Mouse (Mus musculus): ENCODE measurements around the gene Hip1.

GRCm38 (mm10) chr5:135496489-135496888 is 48.4 kb downstream of the Hip1 start:
- TF ChIP-seq POLR2AphosphoS2 (IDR thresholded peaks at IDR 0.05; ENCODE audit: low read length) (no peak), CHD2 (IDR thresholded peaks at IDR 0.05; ENCODE audit: low read length) (no peak), RCOR1 (IDR thresholded peaks at IDR 0.05; ENCODE audit: low read depth, low read length) (no peak), CTCF (IDR thresholded peaks at IDR 0.05 in 2 of 3, conservative IDR thresholded peaks at IDR 0.05 in 1 of 3; ENCODE audit: control insufficient read depth in 1 of 3, insufficient read depth in 1 of 3, low read depth in 2 of 3, low read length in 3 of 3, poor library complexity in 1 of 3, severe bottlenecking in 1 of 3) (no peak), MXI1 (IDR thresholded peaks at IDR 0.05; ENCODE audit: low read depth, low read length) (no peak)

Data from MEL (cell line).